Mouse (Mus musculus) kidney, postnatal 0 days (tissue): ENCODE data around the gene Rps29. TPM values are rescaled to one million over a fixed set of nuclear protein-coding genes. Genes with fewer than 3 reads are reported as not detected.
"Not testable (repeated sequence)": the region's sequence is repeated elsewhere in the genome, so short reads cannot be mapped to it uniquely, and the experiment has no call there.

ENCODE experiments used
- ATAC-seq: fragments of 200-750 bp; cut with Nextera tagmentation; replicated peaks from 2 replicates; pipeline ENCODE4 v1.8.0; 2017; ENCODE audit warnings: low read depth, moderate number of reproducible peaks, moderate TSS enrichment, moderate library complexity; ENCODE audit not compliant: low FRiP score
- DNase-seq: peaks from one replicate; pipeline ENCODE4 v3.0.0-alpha.2; 2016; ENCODE audit warnings: low spot score
- H3K27ac ChIP-seq: fragments of 300-500 bp; sonication (generic); 2 replicates; pipeline ENCODE4 v1.5.1; 2014; ENCODE audit warnings: mild to moderate bottlenecking
- H3K27me3 ChIP-seq: fragments of 300-500 bp; sonication (generic); 2 replicates; pipeline ENCODE4 v1.6.1; 2014; ENCODE audit warnings: low read length, mixed read lengths; ENCODE audit not compliant: insufficient read depth
- H3K36me3 ChIP-seq: fragments of 300-500 bp; sonication (generic); 2 replicates; pipeline ENCODE4 v1.6.1; 2014; ENCODE audit warnings: low read length, mixed read lengths; ENCODE audit not compliant: insufficient read depth
- H3K4me1 ChIP-seq: fragments of 300-500 bp; sonication (generic); replicated peaks from 2 replicates; pipeline ENCODE4 v1.6.1; 2014; ENCODE audit warnings: antibody characterized with exemption, low read length, mixed read lengths; ENCODE audit not compliant: insufficient read depth
- H3K4me2 ChIP-seq: fragments of 300-500 bp; sonication (generic); 2 replicates; pipeline ENCODE4 v1.6.1; 2014; ENCODE audit warnings: mild to moderate bottlenecking, low read length, moderate library complexity, mixed read lengths
- H3K4me3 ChIP-seq: fragments of 300-500 bp; sonication (generic); replicated peaks from 2 replicates; pipeline ENCODE4 v1.5.1; 2014; ENCODE audit warnings: low read depth, low read length
- H3K9ac ChIP-seq: fragments of 300-500 bp; sonication (generic); 2 replicates; pipeline ENCODE4 v1.6.1; 2014; ENCODE audit warnings: low read depth, low read length
- H3K9me3 ChIP-seq: fragments of 300-500 bp; sonication (generic); replicated peaks from 2 replicates; pipeline ENCODE4 v1.6.1; 2016; ENCODE audit warnings: low read length, inconsistent platforms, mixed read lengths
- CTCF ChIP-seq: IDR thresholded peaks from 2 replicates; pipeline ENCODE4 v1.5.1; 2016; ENCODE audit warnings: antibody characterized with exemption, low read depth, mild to moderate bottlenecking, moderate library complexity
- WGBS: fragments of 180-500 bp; shearing (Covaris S2); extraction: QIAGEN DNeasy Blood & Tissue Kit; methylation state at CpG from one replicate; pipeline ENCODE4 v1.1.7; 2014; 5-methylcytosine and 5-hydroxymethylcytosine counted together
- polyA plus RNA-seq: library from polyadenylated mRNA; unstranded; fragments of >200 nt; fragmentation: Nextera tagmentation; extraction: Ambion mirVana; gene quantifications from 2 replicates; pipeline ENCODE4 v1.2.1, GENCODE M21; 2015

Gene Rps29
- polyA plus RNA-seq, 1 experiment from 2014 or later: 2,435 TPM

- peak overlapping the region; percentile 67 for H3K9ac ChIP-seq
- no peak for DNase-seq
- TF ChIP-seq CTCF: no peak
- H3K36me3 ChIP-seq: no peaks in the 10 kb centered on the region
- H3K27ac ChIP-seq: peak overlapping the region; percentile 55; the same call in 1 of the 2 replicates
- H3K4me1 ChIP-seq: 0 out of 2 replicates have a peak, but pooled peaks cover 9% of the 10 kb centered on the region
- H3K27me3 ChIP-seq: no peaks in the 10 kb centered on the region
- H3K4me2 ChIP-seq: peak overlapping the region; percentile 97
- no peaks in the 10 kb centered on the region for H3K9me3 ChIP-seq
- peak overlapping the region; percentile 73 for H3K4me3 ChIP-seq
- WGBS: 8% methylated on average over 18 of the region's 18 CpGs
- no peak for ATAC-seq
These were observed 8.9 kb upstream of the Rps29 start for GRCm38 (mm10) chr12:69167656-69168460.

GRCm38 (mm10) chr12:69166861-69167581 is 8.0 kb upstream of the Rps29 start:
- not testable (repeated sequence) for H3K27me3 ChIP-seq, H3K4me2 ChIP-seq, H3K9me3 ChIP-seq, H3K4me1 ChIP-seq, ATAC-seq, DNase-seq, H3K9ac ChIP-seq, H3K36me3 ChIP-seq, H3K27ac ChIP-seq, H3K4me3 ChIP-seq
- WGBS: 70% methylated on average over 8 of the region's 8 CpGs

- Histone ChIP-seq H3K27ac (no peak overlapping the region), H3K36me3 (no peaks in the 10 kb centered on the region), H3K4me1 (0 out of 2 replicates have a peak, but pooled peaks cover 9% of the 10 kb centered on the region), H3K9ac (no peak overlapping the region), H3K27me3 (no peaks in the 10 kb centered on the region), H3K4me2 (no peak overlapping the region), H3K4me3 (no peak overlapping the region), H3K9me3 (no peaks in the 10 kb centered on the region)
- no peak for TF ChIP-seq CTCF
- ATAC-seq: no peak
- WGBS: 59% methylated on average over 3 of the region's 3 CpGs
- DNase-seq: no peak
These were observed 5.9 kb upstream of the Rps29 start for GRCm38 (mm10) chr12:69164904-69165303.

- H3K27me3 ChIP-seq, H3K4me3 ChIP-seq, H3K4me1 ChIP-seq, H3K9ac ChIP-seq, H3K4me2 ChIP-seq, H3K9me3 ChIP-seq, ATAC-seq, H3K36me3 ChIP-seq, DNase-seq, H3K27ac ChIP-seq: not testable (repeated sequence)
- WGBS: 90% methylated on average over 4 of the region's 4 CpGs
These were observed 4.6 kb upstream of the Rps29 start for GRCm38 (mm10) chr12:69163586-69163985.

- peaks cover 12% of the 10 kb centered on the region for H3K36me3 ChIP-seq
- H3K4me3 ChIP-seq, DNase-seq, H3K27ac ChIP-seq, H3K27me3 ChIP-seq, H3K4me1 ChIP-seq, H3K9me3 ChIP-seq, ATAC-seq, H3K9ac ChIP-seq, H3K4me2 ChIP-seq: not testable (repeated sequence)
- 73% methylated on average over 2 of the region's 2 CpGs for WGBS
These were observed 1.7 kb upstream of the Rps29 start for GRCm38 (mm10) chr12:69160677-69161076.

GRCm38 (mm10) chr12:69159578-69159940 is 573 bp upstream of the Rps29 start:
- 0 out of 2 replicates have a peak overlapping the region, but pooled peaks have one; percentile 1 for H3K4me3 ChIP-seq
- no peak; the same call in 1 of the 2 replicates for ATAC-seq
- 5% methylated on average over 9 of the region's 9 CpGs for WGBS

More at GRCm38 (mm10) chr12:69159578-69159940, 573 bp upstream of the Rps29 start:
- H3K36me3 ChIP-seq: peaks cover 12% of the 10 kb centered on the region
- TF ChIP-seq CTCF: peak; percentile 92
- no peak overlapping the region for H3K27ac ChIP-seq
- no peaks in the 10 kb centered on the region for H3K27me3 ChIP-seq
- H3K9me3 ChIP-seq: no peaks in the 10 kb centered on the region
- peak; percentile 78 for DNase-seq
- H3K4me1 ChIP-seq: peaks cover 4% of the 10 kb centered on the region; the same call in 1 of the 2 replicates
- H3K9ac ChIP-seq: no peak overlapping the region
- H3K4me2 ChIP-seq: peak overlapping the region; percentile 11; the same call in 1 of the 2 replicates
